ENCODE assay signal across 8 mouse cellular contexts in the genomic region with DNA sequence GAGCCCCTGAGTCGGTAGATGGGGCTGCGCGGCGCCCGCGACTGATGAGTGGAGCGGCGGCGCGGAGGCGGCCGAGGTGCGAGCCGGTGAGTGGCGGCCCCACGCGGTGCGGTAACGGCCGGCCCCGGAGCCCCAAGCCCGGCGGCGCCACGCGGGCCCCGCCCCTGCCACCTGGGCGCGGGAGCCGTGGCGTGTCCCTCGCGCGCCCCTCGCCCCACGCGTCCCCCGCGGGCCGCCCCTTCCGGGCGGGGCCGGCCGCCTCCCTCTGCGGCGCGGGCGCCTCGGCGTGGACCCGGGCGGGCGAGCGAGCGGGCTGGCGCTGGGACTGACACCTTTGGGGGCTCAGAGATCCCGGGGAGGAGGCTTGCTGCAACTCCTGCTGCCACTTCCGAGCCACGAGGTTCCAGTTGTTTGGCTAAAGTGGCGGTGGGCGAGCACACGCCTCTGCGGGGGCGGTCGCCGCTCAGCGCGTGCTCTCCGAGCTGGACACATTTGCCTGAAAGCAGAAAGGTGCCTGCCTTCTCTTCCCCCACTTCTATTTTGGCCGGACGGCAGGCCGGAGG. TPM values are rescaled to one million over a fixed set of nuclear protein-coding genes. Genes with fewer than 3 reads are reported as not detected.
DNase-seq lines count a peak whose midpoint lies in the region; ATAC-seq and TF ChIP-seq lines count a peak whose summit lies in the region.

No protein-coding gene starts in this region.

- peak overlapping the region; percentile 87 for H3K9ac ChIP-seq in heart, embryonic 14.5 days (ENCODE audit: low read length)
- peak overlapping the region; percentile 89 for H3K9ac ChIP-seq in limb, embryonic 11.5 days (ENCODE audit: low read length)
- H3K9ac ChIP-seq in midbrain, embryonic 12.5 days (replicated peaks) = peak overlapping the region; percentile 91

- ATAC-seq in heart, embryonic 14.5 days (ENCODE audit: insufficient number of reproducible peaks, insufficient read depth, low FRiP score, low read depth) = peak; percentile 66
- peak; percentile 73 for ATAC-seq in limb, embryonic 11.5 days (ENCODE audit: insufficient number of reproducible peaks, low FRiP score, low TSS enrichment, low read depth)
- peak; percentile 80; the same call in 1 of the 2 replicates for ATAC-seq in midbrain, embryonic 12.5 days (ENCODE audit: low FRiP score, low read depth)

- 1% methylated on average over 36 of the region's 72 CpGs for WGBS in heart, embryonic 14.5 days
- whole genome bisulfite sequencing in limb, embryonic 11.5 days = 0% methylated on average over 46 of the region's 72 CpGs
- WGBS in midbrain, embryonic 12.5 days = under 1% methylated on average over 51 of the region's 72 CpGs

- peaks cover 53% of the 10 kb centered on the region for H3K4me1 ChIP-seq in E14TG2a.4 (replicated peaks; ENCODE audit: low read depth, low read length)
- H3K4me1 ChIP-seq in heart, embryonic 14.5 days (ENCODE audit: control insufficient read depth in 2 of 2, insufficient read depth in 2 of 2, low read length in 2 of 2) = peaks cover 3 to 9% of the 10 kb centered on the region in 2 experiments
- no peaks in the 10 kb centered on the region; the same call in 1 of the 2 replicates for H3K4me1 ChIP-seq in limb, embryonic 11.5 days (ENCODE audit: control insufficient read depth, insufficient read depth, low read length)
- H3K4me1 ChIP-seq in midbrain, embryonic 12.5 days = peaks cover 14% of the 10 kb centered on the region

- no peaks in the 10 kb centered on the region; the same call in 1 of the 2 replicates for H3K9me3 ChIP-seq in E14TG2a.4 (ENCODE audit: low read length)
- H3K9me3 ChIP-seq in heart, embryonic 14.5 days (ENCODE audit: control insufficient read depth, low read length) = no peaks in the 10 kb centered on the region
- no peaks in the 10 kb centered on the region for H3K9me3 ChIP-seq in limb, embryonic 11.5 days (ENCODE audit: control insufficient read depth, low read length)
- H3K9me3 ChIP-seq in midbrain, embryonic 12.5 days = no peaks in the 10 kb centered on the region

- H3K27ac ChIP-seq in heart, embryonic 14.5 days (replicated peaks in 1 of 2; ENCODE audit: control insufficient read depth in 1 of 2, insufficient read depth in 1 of 2, low read depth in 2 of 2, low read length in 2 of 2) = peak overlapping the region; percentile 58 to 84
- H3K27ac ChIP-seq in limb, embryonic 11.5 days (replicated peaks; ENCODE audit: low read depth, low read length) = peak overlapping the region; percentile 78
- H3K27ac ChIP-seq in midbrain, embryonic 12.5 days (replicated peaks) = peak overlapping the region; percentile 76

- H3K4me3 ChIP-seq in E14TG2a.4 (replicated peaks; ENCODE audit: low read length) = peak overlapping the region; percentile 82
- peak overlapping the region; percentile 74 to 77 for H3K4me3 ChIP-seq in heart, embryonic 14.5 days (ENCODE audit: control insufficient read depth in 1 of 2, insufficient read depth in 1 of 2, low read depth in 1 of 2, low read length in 2 of 2)
- peak overlapping the region; percentile 67 for H3K4me3 ChIP-seq in limb, embryonic 11.5 days (ENCODE audit: low read depth, low read length)
- peak overlapping the region; percentile 86 for H3K4me3 ChIP-seq in midbrain, embryonic 12.5 days

- peaks cover 4% of the 10 kb centered on the region; the same call in 1 of the 2 replicates for H3K36me3 ChIP-seq in E14TG2a.4 (ENCODE audit: insufficient read depth, low read length)
- no peaks in the 10 kb centered on the region for H3K36me3 ChIP-seq in heart, embryonic 14.5 days (ENCODE audit: control insufficient read depth, insufficient read depth, low read length)
- H3K36me3 ChIP-seq in limb, embryonic 11.5 days (ENCODE audit: control insufficient read depth, insufficient read depth, low read length) = no peaks in the 10 kb centered on the region
- H3K36me3 ChIP-seq in midbrain, embryonic 12.5 days = no peaks in the 10 kb centered on the region

- TF ChIP-seq CTCF in E14TG2a.4 (conservative IDR thresholded peaks at IDR 0.05; ENCODE audit: low read length) = no peak

- peaks cover 19% of the 10 kb centered on the region for H3K27me3 ChIP-seq in E14TG2a.4 (ENCODE audit: insufficient read depth, low read length)
- no peaks in the 10 kb centered on the region for H3K27me3 ChIP-seq in heart, embryonic 14.5 days (ENCODE audit: control insufficient read depth, insufficient read depth, low read length)
- no peaks in the 10 kb centered on the region for H3K27me3 ChIP-seq in limb, embryonic 11.5 days (ENCODE audit: control insufficient read depth, insufficient read depth, low read length)
- H3K27me3 ChIP-seq in midbrain, embryonic 12.5 days = peaks cover 3% of the 10 kb centered on the region; the same call in 1 of the 2 replicates

- peak overlapping the region; percentile 91 for H3K4me2 ChIP-seq in heart, embryonic 14.5 days (ENCODE audit: low read length)
- H3K4me2 ChIP-seq in limb, embryonic 11.5 days (ENCODE audit: low read depth, severe bottlenecking) = peak overlapping the region; percentile 78
- peak overlapping the region; percentile 73 for H3K4me2 ChIP-seq in midbrain, embryonic 12.5 days (replicated peaks)

- peak; percentile 58 for DNase-seq in adrenal gland, postnatal 10 days
- DNase-seq in adrenal gland, adult 8-10 months = no peak
- DNase-seq in embryo, embryonic 11 days = peak; percentile 71
- DNase-seq in limb, embryonic 11.5 days (ENCODE audit: low spot score) = peak; percentile 63
- peak; percentile 44 to 45 for DNase-seq in spleen, postnatal 10 days (ENCODE audit: low spot score in 2 of 2)

RNA-seq across cellular contexts. Expression of gene Mpp6, which starts 0.4 kb away (rescaled TPM):
- 10 to 100 TPM; 59.2 to 60.7 TPM for total RNA-seq in adrenal gland, postnatal 10 days (2021)
- total RNA-seq in adrenal gland, adult 8-10 months (2022) = 10 to 100 TPM; 20.4 to 24.7 (median 21.1) TPM
- polyA plus RNA-seq in heart, embryonic 14.5 days (2014; fragmentation: Nextera tagmentation; extraction: Ambion mirVana) = 70.0 and 77.8 TPM in 2 replicates
- 75.6 and 82.8 TPM in 2 replicates for polyA plus RNA-seq in limb, embryonic 11.5 days (2014; fragmentation: Nextera tagmentation; extraction: Ambion mirVana)
- 69.0 and 76.1 TPM in 2 replicates for polyA plus RNA-seq in midbrain, embryonic 12.5 days (2016; fragmentation: Nextera tagmentation; extraction: Ambion mirVana)
